Mouse (Mus musculus) megakaryocyte, adult 5-6 weeks (primary cell): Measurements from ENCODE around the gene Stk11. TPM values are rescaled to one million over a fixed set of nuclear protein-coding genes. Genes with fewer than 3 reads are reported as not detected.

Experiments
- ATAC-seq: 2 replicates; pipeline ENCODE4 v1.8.0; 2016; ENCODE audit warnings: mild to moderate bottlenecking, inconsistent platforms; ENCODE audit not compliant: poor library complexity, severe bottlenecking
- total RNA-seq, 2 experiments: library from RNA; stranded (forward) in 1 of 2; stranded (reverse) in 1 of 2; fragments of 153-499, 151-499 nt in 1 of 2; fragments of 221-1000, 200-1000 nt in 1 of 2; gene quantifications; 2 replicates each; pipeline versions ENCODE4 v1.2.3 to v1.2.4; 2015 to 2017

The Stk11 gene
- total RNA-seq, 2 experiments from 2014 or later, result 60.7 to 146 TPM

GRCm38 (mm10) chr10:80168038-80168661 is 52.5 kb downstream of the Stk11 start:
- ATAC-seq, result peak; percentile 23

DNA sequence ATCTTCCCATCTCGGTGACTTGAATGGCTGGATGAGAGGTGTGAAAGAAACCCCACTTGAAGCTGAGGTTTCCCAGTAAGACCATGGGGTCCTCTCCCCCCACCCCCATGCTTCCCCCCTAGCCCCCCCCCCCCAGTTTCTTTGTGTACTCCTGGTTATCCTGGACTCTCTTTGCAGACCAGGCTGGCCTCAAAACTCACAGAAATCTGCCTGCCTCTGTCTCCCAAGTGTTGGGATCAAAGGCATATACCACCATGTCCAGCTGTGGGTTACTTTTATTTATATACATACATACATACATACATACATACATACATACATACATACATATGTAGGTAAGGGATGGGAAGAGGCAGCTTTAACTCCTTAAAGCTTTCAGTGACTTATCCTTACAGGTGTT is 53.5 kb downstream of the Stk11 start:
- ATAC-seq, result no peak

- ATAC-seq, result no peak
These were observed 54.0 kb downstream of the Stk11 start for GRCm38 (mm10) chr10:80169651-80170050.

DNA sequence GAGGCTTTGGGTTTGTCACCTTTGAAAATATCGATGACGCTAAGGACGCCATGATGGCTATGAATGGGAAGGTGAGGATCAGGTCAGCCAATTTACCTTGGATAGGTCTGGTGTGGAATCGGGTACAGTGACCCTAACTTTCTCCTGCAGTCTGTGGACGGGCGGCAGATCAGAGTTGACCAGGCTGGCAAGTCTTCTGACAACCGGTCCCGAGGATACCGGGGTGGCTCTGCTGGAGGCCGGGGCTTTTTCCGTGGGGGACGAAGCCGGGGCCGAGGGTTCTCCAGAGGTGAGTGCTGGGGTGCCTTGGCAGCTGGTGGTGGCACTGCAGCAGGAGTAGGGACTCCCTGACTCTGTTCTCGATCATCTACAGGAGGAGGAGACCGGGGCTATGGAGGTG is 54.4 kb downstream of the Stk11 start:
- ATAC-seq, result no peak

- no peak for ATAC-seq
These were observed 55.0 kb downstream of the Stk11 start for GRCm38 (mm10) chr10:80170601-80171021.

GRCm38 (mm10) chr10:80171252-80171651 is 55.6 kb downstream of the Stk11 start:
- no peak for ATAC-seq

DNA sequence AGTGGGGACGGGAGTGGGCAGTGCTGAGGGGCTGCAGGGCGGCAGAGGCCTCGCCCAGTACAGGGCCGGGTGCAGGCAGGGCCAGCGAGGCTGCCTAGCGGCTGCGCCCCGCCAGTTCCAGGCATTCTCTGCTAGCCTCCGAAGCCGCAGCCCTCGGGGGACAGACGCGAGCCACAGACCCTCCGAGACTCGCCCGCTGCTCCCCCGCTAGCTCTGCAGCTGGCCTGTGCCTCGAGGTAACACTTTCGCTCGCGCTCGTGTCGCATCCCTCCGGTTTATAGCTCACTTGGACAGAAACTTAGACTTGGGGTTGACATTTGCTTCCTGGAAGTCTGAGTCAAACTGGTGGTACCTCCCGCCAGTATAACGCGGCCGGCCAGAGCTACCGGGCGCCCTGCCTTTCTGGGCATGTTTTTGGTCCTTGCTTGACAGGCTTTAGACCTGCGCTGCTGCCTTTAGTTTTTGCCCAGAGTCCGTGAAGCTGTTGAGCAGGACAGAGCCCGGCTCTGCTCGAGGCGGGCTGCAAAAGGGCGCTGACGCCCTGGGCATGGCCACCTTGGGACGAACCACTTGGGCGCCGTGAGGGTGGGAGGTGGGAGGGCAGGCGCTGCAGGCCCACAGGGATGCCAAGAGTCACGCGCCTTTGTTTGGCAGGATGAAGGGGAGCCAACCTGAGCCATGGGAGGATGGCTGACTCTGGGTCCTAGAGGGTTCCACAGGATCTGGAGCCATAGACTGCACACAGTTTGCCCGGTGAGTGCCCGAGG is 56.3 kb downstream of the Stk11 start:
- no peak for ATAC-seq

DNA sequence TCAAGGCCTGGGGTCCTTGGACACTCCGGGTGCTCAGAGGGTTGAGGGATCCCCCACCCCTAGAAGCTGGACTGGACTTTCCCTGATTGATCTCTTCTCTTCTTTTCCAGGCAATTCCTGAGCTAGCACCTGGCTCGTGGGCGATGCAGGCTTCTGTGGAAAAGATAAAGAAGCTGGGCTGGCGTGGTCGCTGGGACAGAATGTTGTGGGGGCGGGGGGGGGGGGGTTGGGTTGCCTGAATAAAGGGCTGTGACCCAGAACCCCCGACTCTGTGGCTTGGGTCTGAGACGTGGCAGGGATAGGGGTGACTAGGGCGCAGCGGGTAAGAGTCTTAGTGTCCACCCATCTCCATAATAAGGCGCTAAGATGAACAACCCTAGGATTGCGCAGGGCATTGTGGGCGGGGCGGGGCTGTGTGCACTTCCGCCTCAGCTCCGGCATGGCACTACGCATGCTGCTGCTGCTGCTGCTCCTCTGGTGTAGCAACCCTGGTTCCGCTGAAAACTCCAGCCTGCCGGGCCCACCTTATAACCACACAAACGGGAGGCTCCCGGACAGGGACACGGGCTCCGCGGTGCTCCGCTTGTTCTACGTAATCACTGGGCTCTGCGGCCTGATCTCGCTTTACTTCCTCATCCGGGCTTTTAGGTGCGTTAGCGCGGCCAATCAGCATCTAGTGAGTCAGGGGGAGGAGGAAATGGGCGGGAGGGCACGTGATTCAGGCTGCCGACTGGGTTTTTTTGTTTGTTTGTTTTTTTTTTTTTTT is 57.1 kb downstream of the Stk11 start, which contains the start of gene 1600002K03Rik:
Gene 1600002K03Rik, plus strand, starts transcription at position 418 of the 766 bp plus-strand sequence.
- peak; percentile 86 for ATAC-seq

- ATAC-seq, result no peak
These were observed 57.8 kb downstream of the Stk11 start for GRCm38 (mm10) chr10:80173358-80173757.

DNA sequence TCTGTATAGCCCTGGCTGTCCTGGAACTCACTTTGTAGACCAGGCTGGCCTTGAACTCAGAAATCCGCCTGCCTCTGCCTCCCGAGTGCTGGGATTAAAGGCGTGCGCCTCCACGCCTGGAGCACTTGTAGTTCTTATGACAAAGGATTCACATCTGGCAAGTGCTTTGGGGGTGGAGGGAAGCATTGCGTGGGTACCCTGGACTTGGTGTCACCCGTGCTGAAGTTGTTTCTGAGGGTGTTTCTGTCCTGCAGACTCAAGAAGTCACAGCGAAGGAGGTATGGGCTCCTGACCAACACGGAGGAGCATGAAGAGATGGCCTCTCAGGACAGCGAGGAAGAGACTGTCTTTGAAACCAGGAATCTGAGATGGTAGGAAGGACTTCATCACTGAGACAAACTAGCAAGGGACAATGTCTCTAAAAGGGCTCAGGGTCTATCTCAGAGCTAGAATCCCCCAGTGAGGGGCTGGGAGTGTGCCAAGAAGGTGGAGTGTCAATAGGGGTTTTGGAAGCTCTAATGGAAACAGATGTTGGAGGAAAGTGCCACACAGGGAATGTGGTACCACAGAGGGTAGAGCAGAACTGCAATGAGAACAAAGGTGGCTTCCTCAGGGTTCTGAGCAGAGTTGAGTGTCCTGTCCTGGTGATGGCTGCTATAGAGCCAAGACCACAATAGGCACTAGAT is 58.5 kb downstream of the Stk11 start:
- ATAC-seq, result no peak

DNA sequence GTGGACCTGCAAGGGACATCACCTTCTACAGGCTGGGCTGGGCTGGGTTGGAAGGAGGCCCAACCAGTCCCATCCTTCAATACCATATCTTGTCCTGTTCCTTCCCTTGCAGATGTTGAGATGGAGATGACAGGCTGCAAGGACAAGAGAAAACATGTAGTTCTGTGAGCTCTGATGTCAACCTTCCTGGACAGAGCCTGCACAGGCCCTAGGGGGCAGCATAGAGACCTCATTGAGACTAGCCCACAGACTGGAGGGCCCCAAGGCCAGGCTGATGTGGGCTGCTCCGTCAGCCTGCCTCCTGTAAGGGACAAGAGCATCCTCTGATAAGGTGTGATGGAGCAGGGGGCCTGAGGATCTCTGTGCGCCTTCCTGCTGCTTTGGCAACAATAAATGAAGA is 59.1 kb downstream of the Stk11 start:
- ATAC-seq, result 0 out of 2 replicates have a peak, but pooled peaks have one; percentile 37

DNA sequence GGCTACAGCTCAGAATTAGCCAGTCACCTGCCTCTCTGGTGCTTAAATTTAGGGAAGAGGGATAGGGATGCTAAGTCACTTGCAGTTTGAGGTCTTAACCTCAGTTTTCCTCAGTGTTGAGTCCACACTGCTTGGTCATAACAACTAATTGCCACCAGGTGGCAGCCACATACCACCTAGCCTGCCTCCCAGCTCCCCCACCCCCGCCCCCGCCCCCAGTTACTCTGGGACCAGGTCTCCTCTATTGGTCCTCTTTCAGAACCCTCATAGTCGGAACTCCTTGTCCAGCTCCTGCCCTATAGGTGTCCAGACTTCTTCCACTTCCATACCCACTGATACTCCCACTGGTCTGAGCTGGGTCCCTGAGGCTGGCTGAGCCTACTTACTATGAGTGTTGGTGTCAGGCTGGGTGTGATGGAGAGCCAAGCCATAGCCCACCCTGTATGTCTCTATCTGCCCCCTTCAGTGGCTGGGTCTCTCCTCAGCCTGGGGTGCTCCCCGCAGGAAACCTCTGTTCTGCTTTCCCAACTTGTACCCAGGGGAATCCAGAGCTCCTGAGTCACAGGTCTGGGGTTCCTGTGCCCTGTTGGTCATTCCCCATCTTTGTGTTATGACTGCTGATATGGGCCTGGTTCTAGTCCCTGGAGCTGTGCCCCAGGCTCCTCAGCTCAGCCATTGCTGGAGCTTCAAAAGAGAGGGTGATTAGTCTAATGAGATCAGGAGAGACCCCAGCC is 60.1 kb downstream of the Stk11 start:
- ATAC-seq, result 0 out of 2 replicates have a peak, but pooled peaks have one; percentile 21

DNA sequence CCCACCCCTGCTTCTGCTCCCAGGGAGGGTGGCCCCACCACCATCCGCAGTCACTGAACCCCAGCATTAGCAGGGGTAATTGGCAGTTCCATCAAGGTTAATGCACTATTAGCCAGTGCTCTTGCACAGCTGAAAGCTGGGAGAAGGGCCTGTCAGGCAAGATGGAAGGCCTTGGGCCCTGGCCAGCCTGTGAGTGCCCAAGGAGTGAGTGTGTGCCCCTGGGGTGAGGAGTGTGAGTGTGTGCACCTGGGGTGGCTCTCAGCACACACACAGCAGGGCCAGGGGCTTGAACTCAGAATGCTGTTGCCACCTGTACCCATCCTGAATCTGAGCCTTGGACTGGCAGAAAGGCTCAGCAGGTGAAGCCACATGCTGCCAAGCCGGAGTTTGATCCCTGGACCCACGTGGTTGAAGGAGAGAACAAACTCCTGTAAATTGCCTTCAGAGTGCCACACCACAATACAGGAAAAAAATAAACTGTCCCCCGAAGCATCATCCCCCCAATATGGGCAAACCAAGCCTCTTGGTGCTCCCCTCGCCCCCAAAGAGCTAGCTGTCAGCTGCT is 60.7 kb downstream of the Stk11 start:
- ATAC-seq, result no peak

- ATAC-seq, result no peak
These were observed 62.1 kb downstream of the Stk11 start for GRCm38 (mm10) chr10:80177441-80178279.

DNA sequence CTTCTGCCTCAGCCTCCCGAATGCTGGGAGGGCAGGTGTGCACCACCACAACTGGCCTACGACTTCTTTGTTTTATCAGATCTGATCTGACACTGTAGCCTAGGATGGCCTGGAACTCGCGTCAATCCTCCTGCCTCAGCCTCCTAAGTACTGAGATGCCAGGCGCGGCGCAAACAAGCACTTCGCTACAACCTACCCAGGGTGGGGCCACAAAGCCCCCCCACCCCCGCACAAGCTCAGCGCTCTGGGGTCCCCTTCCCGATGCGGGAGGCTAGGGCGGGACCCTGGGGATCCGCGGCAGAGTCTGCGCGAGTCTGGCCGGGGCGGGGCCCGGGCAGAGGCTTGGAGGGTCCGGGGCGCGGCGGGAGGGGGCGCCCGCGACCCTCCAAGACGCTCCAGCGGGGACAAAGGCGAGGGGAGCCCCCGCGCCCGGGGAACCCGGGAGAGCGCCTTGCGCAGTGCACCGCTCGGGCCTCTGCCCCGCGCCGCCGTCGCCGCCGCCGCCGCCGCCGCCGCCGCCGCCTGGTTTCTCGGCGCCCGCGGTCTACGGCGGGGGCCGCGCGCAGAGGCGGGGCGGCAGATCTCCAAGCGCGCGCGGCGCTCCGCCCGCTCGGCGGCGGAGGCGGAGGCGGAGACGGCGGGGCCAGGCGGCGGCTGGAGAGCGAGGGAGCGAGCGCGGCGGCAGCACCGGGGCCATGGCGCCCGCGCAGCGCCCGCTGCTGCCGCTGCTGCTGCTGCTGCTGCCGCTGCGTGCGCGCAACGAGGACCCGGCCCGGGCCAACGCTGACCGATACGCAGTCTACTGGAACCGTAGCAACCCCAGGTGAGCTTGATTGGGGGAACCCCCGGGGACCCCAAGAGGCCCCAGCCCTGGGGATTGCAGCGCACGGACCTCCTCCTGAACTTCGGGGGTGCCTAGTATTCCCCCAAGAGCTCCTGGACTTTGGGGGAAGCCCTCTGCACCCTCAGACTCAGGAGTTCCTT is 63.8 kb downstream of the Stk11 start, which contains the start of gene Efna2:
Gene Efna2, plus strand, starts transcription at position 415 of the 984 bp plus-strand sequence.
- ATAC-seq, result no peak
